Mouse (Mus musculus) adrenal gland, postnatal 14 days (tissue): ENCODE data around the gene Akap9. TPM values are rescaled to one million over a fixed set of nuclear protein-coding genes. Genes with fewer than 3 reads are reported as not detected.

Source experiments
- total RNA-seq: library from RNA; stranded (reverse); gene quantifications from 2 replicates; pipeline ENCODE4 v1.2.3, GENCODE M21; 2021

The Akap9 gene
- total RNA-seq, 1 experiment from 2014 or later = 57.7 TPM

Other genes starting within 250 kb of the Akap9 start
- 57.7 and 58.3 TPM in 2 replicates for gene Ankib1, start 125.1 kb upstream of the Akap9 start, total RNA-seq
- gene Krit1, start 124.9 kb upstream of the Akap9 start, total RNA-seq = 45.3 and 49.4 TPM in 2 replicates
- gene Lrrd1, start 82.9 kb upstream of the Akap9 start, total RNA-seq = not detected in 2 replicates
- gene Mterf1a, start 34.1 kb upstream of the Akap9 start, total RNA-seq = 6.1 and 8.6 TPM in 2 replicates
- 34.6 and 43.6 TPM in 2 replicates for gene Cyp51, start 176.7 kb downstream of the Akap9 start, total RNA-seq